Mouse (Mus musculus) lung, postnatal 0 days (tissue): ENCODE measurements around the gene Tsen2. TPM values are rescaled to one million over a fixed set of nuclear protein-coding genes. Genes with fewer than 3 reads are reported as not detected.

Source experiments
- ATAC-seq: fragments of 200-750 bp; cut with Nextera tagmentation; 2 replicates; pipeline ENCODE4 v1.8.0; 2017; ENCODE audit warnings: moderate library complexity
- DNase-seq: peaks from one replicate; pipeline ENCODE4 v3.0.0-alpha.2; 2016; ENCODE audit warnings: low spot score
- H3K27ac ChIP-seq: fragments of 300-500 bp; sonication (generic); 2 replicates; pipeline ENCODE4 v1.5.1; 2014; ENCODE audit warnings: antibody characterized with exemption, mild to moderate bottlenecking, low read length, mixed read lengths
- H3K27me3 ChIP-seq: fragments of 300-500 bp; sonication (generic); replicated peaks from 2 replicates; pipeline ENCODE4 v1.6.1; 2014; ENCODE audit warnings: low read length, mixed read lengths; ENCODE audit not compliant: insufficient read depth
- H3K36me3 ChIP-seq: fragments of 300-500 bp; sonication (generic); 2 replicates; pipeline ENCODE4 v1.6.1; 2014; ENCODE audit warnings: low read length, mixed read lengths; ENCODE audit not compliant: insufficient read depth
- H3K4me1 ChIP-seq: fragments of 300-500 bp; sonication (generic); 2 replicates; pipeline ENCODE4 v1.6.1; 2014; ENCODE audit warnings: antibody characterized with exemption, low read depth, low read length, mixed read lengths; ENCODE audit not compliant: insufficient read depth
- H3K4me2 ChIP-seq: fragments of 300-500 bp; sonication (generic); replicated peaks from 2 replicates; pipeline ENCODE4 v1.6.1; 2014; ENCODE audit warnings: low read depth, mild to moderate bottlenecking, low read length, moderate library complexity, mixed read lengths
- H3K4me3 ChIP-seq: fragments of 300-500 bp; sonication (generic); 2 replicates; pipeline ENCODE4 v1.5.1; 2014; ENCODE audit warnings: low read depth, low read length
- H3K9ac ChIP-seq: fragments of 300-500 bp; sonication (generic); replicated peaks from 2 replicates; pipeline ENCODE4 v1.6.1; 2014; ENCODE audit warnings: low read depth, mild to moderate bottlenecking
- H3K9me3 ChIP-seq: fragments of 300-500 bp; sonication (generic); 2 replicates; pipeline ENCODE4 v1.6.1; 2016; ENCODE audit warnings: low read length, mixed read lengths
- CTCF ChIP-seq: IDR thresholded peaks from 2 replicates; pipeline ENCODE4 v1.5.1; 2016; ENCODE audit warnings: antibody characterized with exemption, mild to moderate bottlenecking
- EP300 ChIP-seq: IDR thresholded peaks from 2 replicates; pipeline ENCODE4 v1.6.1; 2016; ENCODE audit warnings: antibody characterized with exemption, mild to moderate bottlenecking, control low read depth
- WGBS: fragments of 180-500 bp; shearing (Covaris S2); extraction: QIAGEN DNeasy Blood & Tissue Kit; methylation state at CpG from one replicate; pipeline ENCODE4 v1.1.7; 2014; 5-methylcytosine and 5-hydroxymethylcytosine counted together
- polyA plus RNA-seq: library from polyadenylated mRNA; unstranded; fragments of >200 nt; fragmentation: Nextera tagmentation; extraction: Ambion mirVana; gene quantifications from 2 replicates; pipeline ENCODE4 v1.2.1, GENCODE M21; 2015

The Tsen2 gene
- polyA plus RNA-seq, 1 experiment from 2014 or later: 8.7 TPM

DNA sequence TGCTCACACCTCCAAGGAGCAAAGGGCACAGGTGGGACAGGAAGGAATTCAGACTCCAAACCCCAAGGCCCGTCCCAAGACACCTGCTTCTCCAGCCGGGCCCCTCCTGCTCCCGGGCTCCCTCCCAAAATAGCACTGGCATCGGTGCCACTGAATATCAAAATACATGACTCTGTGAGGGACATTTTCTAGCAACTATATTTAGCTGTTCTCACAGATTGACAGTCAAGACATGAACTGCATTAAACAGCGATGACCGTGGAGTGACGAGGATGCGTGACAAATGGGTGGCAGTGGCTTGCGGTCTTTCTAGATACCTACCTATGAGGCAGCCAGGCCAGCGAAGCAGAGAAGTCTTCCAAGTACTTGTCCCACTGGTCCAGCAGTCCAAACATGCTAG lies 41.9 kb downstream of the Tsen2 start:
- TF ChIP-seq CTCF: no peak
- TF ChIP-seq EP300: no peak
- Histone ChIP-seq H3K9ac (no peak overlapping the region), H3K9me3 (no peaks in the 10 kb centered on the region), H3K4me1 (no peaks in the 10 kb centered on the region), H3K4me3 (no peak overlapping the region), H3K36me3 (no peaks in the 10 kb centered on the region), H3K4me2 (no peak overlapping the region), H3K27me3 (no peaks in the 10 kb centered on the region), H3K27ac (no peak overlapping the region)
- ATAC-seq: no peak
- no peak for DNase-seq
- WGBS: 82% methylated on average over 10 of the region's 10 CpGs

DNA sequence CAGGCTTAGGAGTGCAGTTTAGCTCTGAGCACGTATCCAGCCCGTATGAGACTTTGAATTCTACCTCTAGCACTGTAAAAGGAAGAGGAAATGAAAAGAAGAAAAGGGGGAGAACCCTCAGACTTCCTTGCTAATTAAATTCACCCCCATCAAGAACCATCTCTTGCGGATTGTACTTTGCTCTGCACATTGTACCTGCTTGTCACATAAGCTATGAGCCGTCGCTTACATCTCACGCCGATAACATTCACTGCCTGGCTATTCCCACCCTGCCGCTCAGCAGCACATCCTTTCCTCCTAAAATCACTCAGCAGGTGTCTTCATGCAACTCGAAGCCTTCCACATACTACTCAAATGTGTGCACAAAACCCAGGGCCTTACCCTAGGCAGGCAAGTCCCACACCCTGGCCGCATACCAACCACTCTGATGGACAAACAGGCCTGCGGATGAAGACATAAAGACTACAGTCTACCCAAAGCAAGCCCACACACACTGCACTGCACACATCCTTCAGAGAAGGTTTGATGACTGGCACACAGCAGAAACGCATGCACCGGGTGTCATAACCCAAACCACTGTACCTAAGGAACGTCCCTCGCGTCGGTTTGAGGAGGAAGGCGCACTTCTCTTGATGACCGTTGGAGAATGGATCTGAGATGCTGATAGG lies 47.4 kb downstream of the Tsen2 start:
- Histone ChIP-seq H3K4me2 (no peak overlapping the region), H3K9ac (no peak overlapping the region), H3K4me1 (no peaks in the 10 kb centered on the region), H3K4me3 (no peak overlapping the region), H3K27ac (no peak overlapping the region), H3K9me3 (no peaks in the 10 kb centered on the region), H3K36me3 (no peaks in the 10 kb centered on the region), H3K27me3 (no peaks in the 10 kb centered on the region)
- WGBS: 79% methylated on average over 19 of the region's 19 CpGs
- no peak for TF ChIP-seq CTCF
- no peak for TF ChIP-seq EP300
- DNase-seq (no peak), ATAC-seq (no peak)

DNA sequence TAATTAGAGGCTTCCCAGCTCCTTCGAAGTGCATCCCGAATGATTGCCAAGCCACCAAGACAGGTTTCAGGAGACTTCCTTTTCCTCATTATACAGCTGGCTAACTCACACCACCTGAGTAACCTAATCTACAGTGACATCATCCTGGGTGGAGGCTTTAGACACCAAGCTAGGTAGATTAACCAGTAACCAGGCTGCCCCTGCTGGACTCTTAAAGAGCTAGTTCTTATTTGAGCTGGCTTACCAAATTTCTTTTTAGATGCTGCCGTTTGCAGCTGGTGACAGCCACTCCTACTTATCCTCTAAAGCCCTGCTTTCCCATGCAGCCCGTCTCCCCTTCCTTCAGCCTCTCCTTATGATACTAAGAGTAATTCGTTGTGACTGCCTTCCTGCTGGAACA lies 48.0 kb downstream of the Tsen2 start, which contains the start of gene Mkrn2os:
Mkrn2os (minus strand) TSS at position 119 of the 400 bp plus-strand sequence.
- Histone ChIP-seq H3K9ac (no peak within 1 kb of the TSS), H3K27ac (no peak within 1 kb of the TSS)
- DNase-seq: peak; percentile 28

DNA sequence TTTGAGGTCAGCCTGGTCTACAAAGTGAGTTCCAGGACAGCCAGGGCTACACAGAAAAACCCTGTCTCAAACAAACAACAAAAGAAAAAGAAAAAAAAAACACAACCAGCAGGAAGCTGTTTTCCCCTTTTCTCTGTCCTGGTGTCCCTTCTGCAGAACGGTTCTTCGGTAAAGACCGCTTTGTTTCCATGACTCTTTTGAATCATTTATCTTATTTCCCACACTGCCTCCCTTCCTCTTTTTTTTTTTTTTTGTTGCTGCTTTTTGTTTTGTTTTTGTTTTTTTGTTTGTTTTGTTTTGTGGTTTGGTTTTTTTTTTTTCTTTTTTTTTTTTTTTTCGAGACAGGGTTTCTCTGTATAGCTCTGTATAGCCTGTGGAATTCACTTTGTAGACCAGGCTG lies 48.8 kb downstream of the Tsen2 start:
- no peak overlapping the region for H3K27ac ChIP-seq
- ATAC-seq (no peak), DNase-seq (no peak)
- no peak overlapping the region for H3K9ac ChIP-seq
- no peaks in the 10 kb centered on the region for H3K27me3 ChIP-seq
- no peaks in the 10 kb centered on the region for H3K9me3 ChIP-seq
- TF ChIP-seq CTCF (no peak), EP300 (no peak)
- no peaks in the 10 kb centered on the region for H3K4me1 ChIP-seq
- WGBS: 81% methylated on average over 4 of the region's 4 CpGs
- H3K36me3 ChIP-seq: no peaks in the 10 kb centered on the region
- no peak overlapping the region for H3K4me3 ChIP-seq
- H3K4me2 ChIP-seq: no peak overlapping the region

More for the DNA sequence above, 48.0 kb downstream of the Tsen2 start, which contains the start of gene Mkrn2os:
- Histone ChIP-seq H3K4me2 (no peak within 1 kb of the TSS), H3K36me3 (no peaks in the 10 kb centered on the region), H3K9me3 (no peaks in the 10 kb centered on the region), H3K4me3 (no peak within 1 kb of the TSS), H3K27me3 (no peaks in the 10 kb centered on the region), H3K4me1 (no peaks in the 10 kb centered on the region)
- no peak for ATAC-seq
- TF ChIP-seq CTCF (no peak), EP300 (no peak)
- WGBS: 40% methylated on average over 5 of the region's 5 CpGs

DNA sequence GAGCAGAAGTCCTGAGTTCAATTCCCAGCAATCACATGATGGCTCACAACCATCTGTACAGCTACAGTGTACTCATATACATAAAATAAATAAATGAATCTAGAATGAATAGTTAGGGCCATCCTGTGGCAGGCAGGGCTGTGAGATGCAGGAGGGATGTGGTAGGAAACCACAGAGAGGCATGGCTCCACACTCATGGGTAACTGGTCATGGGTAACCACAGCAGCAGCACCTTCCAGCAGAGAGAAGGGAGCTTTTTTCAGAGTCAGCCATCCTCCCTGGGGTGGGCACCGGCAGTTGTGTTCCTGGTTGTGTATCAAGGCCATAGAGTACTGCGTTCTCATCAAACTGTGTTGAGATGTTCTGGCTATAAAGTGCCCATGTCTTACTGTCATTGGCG lies 50.0 kb downstream of the Tsen2 start:
- DNase-seq: no peak
- H3K4me1 ChIP-seq: no peaks in the 10 kb centered on the region

DNA sequence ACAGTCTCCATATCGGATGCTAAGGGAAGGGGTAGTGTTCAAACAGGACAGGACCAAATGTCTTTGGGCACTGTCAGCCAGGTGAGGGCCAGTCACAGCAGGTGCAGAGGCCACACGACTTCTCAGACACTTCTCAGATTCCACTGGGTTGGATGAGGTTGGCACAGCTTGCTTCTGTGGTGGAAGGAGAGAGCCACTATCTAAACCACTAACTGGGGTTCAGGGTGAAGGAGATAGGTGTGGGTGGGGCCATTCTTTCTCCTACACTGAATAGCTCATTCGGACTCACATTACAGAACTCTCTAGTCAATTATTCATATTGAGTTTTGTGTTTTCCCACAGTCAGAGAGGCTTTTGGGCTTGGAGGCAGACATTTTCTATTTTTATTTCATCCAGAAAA lies 51.2 kb downstream of the Tsen2 start:
- Histone ChIP-seq H3K27me3 (no peaks in the 10 kb centered on the region), H3K4me2 (no peak overlapping the region), H3K27ac (no peak overlapping the region), H3K4me3 (no peak overlapping the region), H3K36me3 (no peaks in the 10 kb centered on the region), H3K4me1 (no peaks in the 10 kb centered on the region), H3K9me3 (no peaks in the 10 kb centered on the region), H3K9ac (no peak overlapping the region)
- WGBS: 53% methylated on average over 3 of the region's 3 CpGs
- ATAC-seq: no peak
- no peak for TF ChIP-seq EP300
- TF ChIP-seq CTCF: no peak
- no peak for DNase-seq

More for the DNA sequence above, 50.0 kb downstream of the Tsen2 start:
- ATAC-seq: no peak
- 76% methylated on average over 3 of the region's 3 CpGs for WGBS
- Histone ChIP-seq H3K36me3 (no peaks in the 10 kb centered on the region), H3K4me3 (no peak overlapping the region), H3K4me2 (no peak overlapping the region), H3K27ac (no peak overlapping the region), H3K27me3 (no peaks in the 10 kb centered on the region), H3K9ac (no peak overlapping the region), H3K9me3 (no peaks in the 10 kb centered on the region)
- no peak for TF ChIP-seq EP300
- no peak for TF ChIP-seq CTCF
